In genomic region chr7:98188680-98189079, GRCm38 (mm10) we compare ENCODE assay signal across 23 mouse cellular contexts. TPM values are rescaled to one million over a fixed set of nuclear protein-coding genes. Genes with fewer than 3 reads are reported as not detected.
DNase-seq lines count a peak whose midpoint lies in the region; TF ChIP-seq lines count a peak whose summit lies in the region.
"Had no signal": no experiment of that assay in that cellular context is flagged by ENCODE, and none has a peak within 500 bp of the region (broad histone marks: within the 10 kb centered on the region; RNA-seq: fewer than 3 reads in every experiment).

No protein-coding gene starts in this region.

- intact Hi-C loops in heart, postnatal 25 days (cut with DNase I) = no loop called here

- no peak overlapping the region for H3K27ac ChIP-seq in heart, embryonic 10.5 days
- H3K27ac ChIP-seq: embryonic facial prominence, embryonic 13.5 days; embryonic facial prominence, embryonic 15.5 days; forebrain, embryonic 10.5 days; forebrain, embryonic 12.5 days had no signal

- DNase-seq in heart, embryonic 10.5 days (ENCODE audit: low spot score) = peak; percentile 50
- no peak for DNase-seq in heart, postnatal 25 days (ENCODE audit: low spot score)
- peak; percentile 67 for DNase-seq in ES-CJ7 (ENCODE audit: low read depth, low spot score)
- DNase-seq in cerebellum, postnatal 36 days = no peak
- DNase-seq: adrenal gland, adult 2 months; adrenal gland, postnatal 10 days; adrenal gland, postnatal 25 days; B cell, adult 2 months; cerebellum, adult 11 months; cerebellum, adult 2 months; cerebellum, adult 9-10 months; cerebellum, postnatal 10 days; cerebellum, postnatal 25 days; embryo, embryonic 11 days had no signal

- peaks cover 32% of the 10 kb centered on the region for H3K27me3 ChIP-seq in heart, embryonic 10.5 days (ENCODE audit: insufficient read depth, poor library complexity, severe bottlenecking)
- peaks cover 24% of the 10 kb centered on the region for H3K27me3 ChIP-seq in E14TG2a.4 (ENCODE audit: insufficient read depth, low read length)
- H3K27me3 ChIP-seq: CH12.LX had no signal

- H3K36me3 ChIP-seq in heart, embryonic 10.5 days = no peaks in the 10 kb centered on the region
- H3K36me3 ChIP-seq in E14TG2a.4 (ENCODE audit: insufficient read depth, low read length) = no peaks in the 10 kb centered on the region
- H3K36me3 ChIP-seq: embryonic facial prominence, embryonic 13.5 days; embryonic facial prominence, embryonic 15.5 days; forebrain, embryonic 10.5 days; forebrain, embryonic 12.5 days had no signal

- H3K4me1 ChIP-seq in heart, embryonic 10.5 days = peaks cover 14% of the 10 kb centered on the region
- H3K4me1 ChIP-seq in E14TG2a.4 (replicated peaks; ENCODE audit: low read depth, low read length) = peaks cover 51% of the 10 kb centered on the region

- TF ChIP-seq CTCF in E14TG2a.4 (conservative IDR thresholded peaks at IDR 0.05; ENCODE audit: low read length) = no peak

- H3K9me3 ChIP-seq in heart, embryonic 10.5 days = no peaks in the 10 kb centered on the region
- no peaks in the 10 kb centered on the region for H3K9me3 ChIP-seq in E14TG2a.4 (ENCODE audit: low read length)
- H3K9me3 ChIP-seq: embryonic facial prominence, embryonic 13.5 days; embryonic facial prominence, embryonic 15.5 days; forebrain, embryonic 10.5 days; forebrain, embryonic 12.5 days had no signal

- WGBS in heart, embryonic 10.5 days = 87% methylated on average over 2 of the region's 2 CpGs

- H3K4me3 ChIP-seq in heart, embryonic 10.5 days = no peak overlapping the region
- peak overlapping the region; percentile 21 for H3K4me3 ChIP-seq in E14TG2a.4 (replicated peaks; ENCODE audit: low read length)
- H3K4me3 ChIP-seq: embryonic facial prominence, embryonic 13.5 days; embryonic facial prominence, embryonic 15.5 days; erythroblast, embryonic 14.5 days; forebrain, embryonic 10.5 days; forebrain, embryonic 12.5 days had no signal

RNA-seq across cellular contexts. Expression of gene B3gnt6, which starts 10.6 kb away (rescaled TPM):
- polyA plus RNA-seq in heart, embryonic 10.5 days (2016; fragmentation: Nextera tagmentation; extraction: Ambion mirVana) = 0.06 TPM in 1 of 2 replicates, not detected in the other
- not detected for total RNA-seq in heart, postnatal 25 days (2021)
- total RNA-seq: CH12.LX had no signal
- polyA plus RNA-seq: CD4-positive, CD25-positive, alpha-beta regulatory T cell, adult 4 months; embryonic facial prominence, embryonic 11.5 days; embryonic facial prominence, embryonic 13.5 days; embryonic facial prominence, embryonic 15.5 days; erythroblast, embryonic 14.5 days; forebrain, embryonic 10.5 days had no signal

RNA-seq across cellular contexts. Expression of gene Capn5, which starts 10.6 kb away (rescaled TPM):
- polyA plus RNA-seq in heart, embryonic 10.5 days (2016; fragmentation: Nextera tagmentation; extraction: Ambion mirVana) = 9.4 and 11.0 TPM in 2 replicates
- total RNA-seq in heart, postnatal 25 days (2021) = 1 to 10 TPM; 1.9 to 2.0 TPM

RNA-seq across cellular contexts. Expression of gene Omp, which starts 43.4 kb away (rescaled TPM):
- 0.33 TPM in 2 replicates for polyA plus RNA-seq in heart, embryonic 10.5 days (2016; fragmentation: Nextera tagmentation; extraction: Ambion mirVana)
- under 1 TPM in 1 of 2 experiments, not detected in 1; 0.11 TPM for total RNA-seq in heart, postnatal 25 days (2021)
- polyA plus RNA-seq: CD4-positive, CD25-positive, alpha-beta regulatory T cell, adult 4 months had no signal

Comparison
In these comparisons a context has a peak if more than half of its experiments do, and no peak if none do; other contexts are left out.
1. DNase-seq: peak in heart, embryonic 10.5 days (single experiment) and ES-CJ7 (single experiment); none in heart, postnatal 25 days (single experiment) and cerebellum, postnatal 36 days (0 of 2).